Mouse (Mus musculus) midbrain, embryonic 11.5 days (tissue): ENCODE data around the gene 1700013F07Rik. TPM values are rescaled to one million over a fixed set of nuclear protein-coding genes. Genes with fewer than 3 reads are reported as not detected.

Experiments
- ATAC-seq: fragments of 200-750 bp; cut with Nextera tagmentation; 2 replicates; pipeline ENCODE4 v1.8.0; 2017; ENCODE audit warnings: moderate TSS enrichment, moderate library complexity; ENCODE audit not compliant: low FRiP score
- DNase-seq: peaks from one replicate; pipeline ENCODE4 v3.0.0; 2015; ENCODE audit warnings: low spot score; ENCODE audit errors: missing footprints
- H3K27ac ChIP-seq: fragments of 300-500 bp; sonication (generic); 2 replicates; pipeline ENCODE4 v1.5.1; 2014; ENCODE audit warnings: low read depth, low read length
- H3K27me3 ChIP-seq: fragments of 300-500 bp; sonication (generic); 2 replicates; pipeline ENCODE4 v1.6.1; 2014; ENCODE audit warnings: mild to moderate bottlenecking, low read length, moderate library complexity, mixed read lengths; ENCODE audit not compliant: control insufficient read depth, insufficient read depth
- H3K36me3 ChIP-seq: fragments of 300-500 bp; sonication (generic); 2 replicates; pipeline ENCODE4 v1.6.1; 2014; ENCODE audit warnings: mild to moderate bottlenecking, low read length, moderate library complexity, mixed read lengths; ENCODE audit not compliant: control insufficient read depth, insufficient read depth
- H3K4me1 ChIP-seq: fragments of 300-500 bp; sonication (generic); 2 replicates; pipeline ENCODE4 v1.6.1; 2014; ENCODE audit warnings: low read length; ENCODE audit not compliant: control insufficient read depth, insufficient read depth
- H3K4me2 ChIP-seq: fragments of 300-500 bp; sonication (generic); 2 replicates; pipeline ENCODE4 v1.6.1; 2014; ENCODE audit warnings: mild to moderate bottlenecking, moderate library complexity
- H3K4me3 ChIP-seq: fragments of 300-500 bp; sonication (generic); 2 replicates; pipeline ENCODE4 v1.5.1; 2014; ENCODE audit warnings: low read depth, low read length
- H3K9ac ChIP-seq: fragments of 300-500 bp; sonication (generic); 2 replicates; pipeline ENCODE4 v1.6.1; 2014; ENCODE audit warnings: low read length
- H3K9me3 ChIP-seq: fragments of 300-500 bp; sonication (generic); 2 replicates; pipeline ENCODE4 v1.6.1; 2016; ENCODE audit warnings: low read length; ENCODE audit not compliant: control insufficient read depth
- WGBS: fragments of 180-500 bp; shearing (Covaris S2); extraction: QIAGEN DNeasy Blood & Tissue Kit; methylation state at CpG from one replicate; pipeline ENCODE4 v1.1.7; 2014; 5-methylcytosine and 5-hydroxymethylcytosine counted together
- microRNA-seq: library from miRNA; unstranded; fragments of <30 nt; microRNA quantifications from one replicate; pipeline ENCODE4, GENCODE M21; 2017
- polyA plus RNA-seq: library from polyadenylated mRNA; unstranded; fragments of >200 nt; fragmentation: Nextera tagmentation; extraction: Ambion mirVana; gene quantifications from 2 replicates; pipeline ENCODE4 v1.2.1, GENCODE M21; 2014

1700013F07Rik gene
- polyA plus RNA-seq, 1 experiment from 2014 or later, result 0.72 TPM

DNA sequence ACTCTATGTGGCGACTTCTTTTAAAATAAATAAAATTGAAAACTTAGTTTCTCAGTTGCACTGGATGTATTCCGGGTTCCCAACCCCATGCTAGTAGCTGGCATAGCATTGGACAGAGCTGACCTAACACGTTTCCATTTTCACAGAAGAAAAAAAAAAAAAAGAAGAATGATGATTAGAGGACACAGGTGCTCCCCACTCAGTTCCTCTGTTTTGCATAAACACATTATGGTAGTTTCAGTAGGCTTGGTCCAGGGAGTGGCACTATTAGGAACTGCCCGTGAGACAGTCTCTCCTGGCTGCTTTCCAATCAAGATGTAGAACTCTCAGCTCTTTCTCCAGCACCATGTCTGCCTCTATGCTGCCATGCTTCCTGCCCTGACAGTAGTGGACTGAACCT lies 50.6 kb downstream of the 1700013F07Rik start:
- ATAC-seq (no peak), DNase-seq (no peak)
- no peak overlapping the region for H3K9ac ChIP-seq
- no peak overlapping the region for H3K27ac ChIP-seq
- no peak overlapping the region for H3K4me3 ChIP-seq
- H3K27me3 ChIP-seq, result no peaks in the 10 kb centered on the region
- H3K9me3 ChIP-seq, result no peaks in the 10 kb centered on the region
- 87% methylated on average over 4 of the region's 4 CpGs for WGBS
- no peaks in the 10 kb centered on the region for H3K36me3 ChIP-seq
- H3K4me1 ChIP-seq, result no peaks in the 10 kb centered on the region
- no peak overlapping the region for H3K4me2 ChIP-seq

DNA sequence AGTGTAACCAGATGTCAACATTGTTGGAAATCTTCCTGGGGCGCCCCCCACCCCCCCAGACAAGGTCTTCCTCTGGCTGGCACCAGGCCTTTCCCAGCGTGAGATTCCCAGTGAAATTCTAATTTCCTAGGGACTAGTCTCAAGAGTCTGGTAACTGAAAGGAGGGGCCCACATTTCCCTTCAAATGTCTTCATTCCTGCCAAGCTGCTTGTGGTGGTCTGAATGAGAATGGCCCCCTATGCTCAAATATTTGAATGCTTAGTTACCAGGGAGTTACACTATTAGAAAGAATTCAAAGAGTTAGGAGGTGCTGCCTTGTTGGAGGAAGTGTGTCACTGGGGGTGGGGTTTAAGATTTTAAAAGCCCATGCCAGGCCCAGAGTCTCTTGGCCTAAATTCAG lies 54.5 kb downstream of the 1700013F07Rik start:
- H3K27ac ChIP-seq, result no peak overlapping the region
- H3K27me3 ChIP-seq, result no peaks in the 10 kb centered on the region
- H3K9ac ChIP-seq, result no peak overlapping the region
- 24% methylated on average over 2 of the region's 2 CpGs for WGBS
- H3K4me1 ChIP-seq, result no peaks in the 10 kb centered on the region; the same call in none of the 2 replicates
- H3K4me3 ChIP-seq, result no peak overlapping the region
- no peaks in the 10 kb centered on the region for H3K36me3 ChIP-seq
- ATAC-seq, result no peak
- H3K9me3 ChIP-seq, result no peaks in the 10 kb centered on the region
- no peak for DNase-seq
- no peak overlapping the region for H3K4me2 ChIP-seq

DNA sequence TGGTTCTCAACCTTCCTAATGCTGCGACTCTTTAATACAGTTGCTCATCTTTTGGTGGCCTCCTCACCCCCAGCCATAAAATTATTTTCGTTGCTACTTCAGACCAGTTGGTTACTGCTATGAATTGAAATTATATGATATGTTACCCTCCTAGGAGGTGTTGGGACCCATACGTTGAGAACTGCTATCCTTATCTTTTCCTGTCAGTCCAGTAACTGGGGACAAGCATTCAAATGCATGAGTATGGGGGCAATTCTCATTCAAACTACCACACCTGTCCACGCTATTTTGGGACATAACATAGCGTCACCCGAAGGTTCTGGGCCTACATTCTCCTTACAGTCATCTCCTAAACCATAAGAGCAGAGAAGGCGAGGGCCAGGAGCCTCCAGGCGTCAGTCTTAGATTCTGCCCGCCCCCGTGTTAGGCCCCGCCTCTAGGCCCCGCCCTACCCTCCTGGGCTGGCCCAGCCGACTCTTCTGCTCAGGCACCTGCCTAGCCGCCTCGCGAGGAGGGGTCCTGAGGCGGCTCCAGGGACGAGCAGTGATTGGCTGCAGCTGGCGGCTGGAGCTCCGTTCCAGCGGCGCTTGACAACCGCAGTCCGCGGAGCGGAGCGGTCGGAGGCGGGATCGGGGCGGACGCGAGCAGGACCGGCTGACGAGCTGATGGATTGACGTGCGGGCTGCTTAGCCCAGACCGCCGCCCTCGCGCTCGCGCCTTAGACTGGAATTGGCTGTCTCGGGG lies 57.0 kb downstream of the 1700013F07Rik start, which contains the start of gene Wdr47:
Gene Wdr47, plus strand, starts transcription at position 494 of the 744 bp plus-strand sequence.
- WGBS, result 7% methylated on average over 44 of the region's 44 CpGs
- H3K9ac ChIP-seq, result peak within 1 kb of the TSS; percentile 90
- H3K36me3 ChIP-seq, result no peaks in the 10 kb centered on the region
- H3K9me3 ChIP-seq, result no peaks in the 10 kb centered on the region
- H3K27me3 ChIP-seq, result no peaks in the 10 kb centered on the region
- ATAC-seq (peak; percentile 99), DNase-seq (peak; percentile 99)
- peak within 1 kb of the TSS; percentile 87 for H3K4me2 ChIP-seq
- no peaks in the 10 kb centered on the region; the same call in none of the 2 replicates for H3K4me1 ChIP-seq
- peak within 1 kb of the TSS; percentile 88 for H3K27ac ChIP-seq
- H3K4me3 ChIP-seq, result peak within 1 kb of the TSS; percentile 96

DNA sequence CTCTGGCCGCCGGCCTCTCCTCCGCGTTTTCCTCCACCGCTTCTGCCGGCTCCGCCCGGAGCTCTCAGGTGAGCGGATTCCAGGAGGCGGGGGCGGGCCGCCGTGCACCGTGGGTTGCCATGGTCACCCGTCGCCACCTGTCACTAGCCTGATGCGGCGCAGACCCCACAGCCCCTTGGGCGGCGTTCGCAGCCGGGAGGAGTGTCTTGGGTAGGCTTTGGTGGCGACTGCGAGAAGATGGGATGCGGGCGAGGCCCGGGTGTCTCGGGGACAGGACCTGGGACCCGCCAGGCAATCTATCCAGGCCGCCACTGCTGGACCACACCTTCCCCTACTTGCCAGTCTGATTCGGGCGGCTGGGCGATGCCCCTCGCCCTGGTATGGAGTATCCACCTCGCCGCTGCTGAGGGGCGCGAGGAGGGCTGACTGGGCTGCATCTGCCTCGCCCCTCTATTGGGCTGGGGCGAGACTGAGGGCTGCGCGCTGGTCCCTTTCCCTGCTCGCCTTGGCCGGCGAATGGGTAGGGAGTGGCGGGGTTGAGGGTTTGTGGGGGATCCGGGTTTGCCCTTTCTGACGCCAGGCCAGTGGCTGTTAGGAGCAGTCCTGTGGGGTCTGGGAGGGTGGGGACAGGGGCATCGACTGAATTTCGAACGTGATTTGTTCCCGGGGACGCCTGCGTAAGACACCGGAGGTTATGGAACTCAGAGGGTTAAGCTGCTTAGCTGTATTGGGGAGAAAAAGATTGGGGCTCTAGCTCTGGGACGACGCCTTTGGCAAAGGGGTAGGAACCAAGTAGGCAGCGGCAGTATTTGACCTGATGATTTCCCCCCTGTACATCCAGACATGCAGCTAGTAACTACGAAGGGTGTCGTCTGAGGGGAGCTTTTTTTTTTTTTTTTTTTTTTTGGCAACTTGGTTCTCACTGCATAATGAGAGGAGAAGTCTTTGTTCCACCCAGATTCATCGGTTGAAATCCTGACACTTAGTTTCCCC lies 57.9 kb downstream of the 1700013F07Rik start:
- Histone ChIP-seq H3K27ac (peak overlapping the region; percentile 88), H3K9me3 (no peaks in the 10 kb centered on the region), H3K4me1 (no peaks in the 10 kb centered on the region; the same call in none of the 2 replicates), H3K36me3 (no peaks in the 10 kb centered on the region), H3K4me3 (peak overlapping the region; percentile 96), H3K9ac (peak overlapping the region; percentile 90), H3K4me2 (peak overlapping the region; percentile 87), H3K27me3 (no peaks in the 10 kb centered on the region)
- peak; percentile 84 for ATAC-seq
- WGBS, result under 1% methylated on average over 59 of the region's 61 CpGs
- DNase-seq, result peak; percentile 96

Small RNA genes lying within 50 kb of the gene (microRNA-seq; reads per million reads assigned to microRNA genes)
- not detected for gene Gm22860

Other genes with a start within 250 kb of the 1700013F07Rik start
- gene Mybphl, start 169.2 kb upstream of the 1700013F07Rik start, polyA plus RNA-seq, result 0.12 TPM in 1 of 2 replicates, not detected in the other
- 59.3 and 68.1 TPM in 2 replicates for gene Psrc1, start 150.3 kb upstream of the 1700013F07Rik start, polyA plus RNA-seq
- 61.9 and 65.2 TPM in 2 replicates for gene Celsr2, start 118.6 kb upstream of the 1700013F07Rik start, polyA plus RNA-seq
- gene Sars, start 88.9 kb upstream of the 1700013F07Rik start, polyA plus RNA-seq, result 196 and 213 TPM in 2 replicates
- gene 5330417C22Rik, start 2.4 kb downstream of the 1700013F07Rik start, polyA plus RNA-seq, result 2.7 and 2.9 TPM in 2 replicates
- gene Tmem167b, start 28.3 kb downstream of the 1700013F07Rik start, polyA plus RNA-seq, result 57.2 and 66.8 TPM in 2 replicates
- 89.4 and 90.8 TPM in 2 replicates for gene Taf13, start 37.5 kb downstream of the 1700013F07Rik start, polyA plus RNA-seq
- 50.0 and 52.0 TPM in 2 replicates for gene Wdr47, start 57.1 kb downstream of the 1700013F07Rik start, polyA plus RNA-seq
- 64.0 and 76.2 TPM in 2 replicates for gene Clcc1, start 119.8 kb downstream of the 1700013F07Rik start, polyA plus RNA-seq
- 113 and 119 TPM in 2 replicates for gene Gpsm2, start 188.2 kb downstream of the 1700013F07Rik start, polyA plus RNA-seq
- gene Aknad1, start 205.5 kb downstream of the 1700013F07Rik start, polyA plus RNA-seq, result not detected in 2 replicates